Mouse (Mus musculus) neural tube, embryonic 12.5 days (tissue): ENCODE data around the gene Recql5. TPM values are rescaled to one million over a fixed set of nuclear protein-coding genes. Genes with fewer than 3 reads are reported as not detected.

Experiments
- ATAC-seq: fragments of 200-750 bp; cut with Nextera tagmentation; 2 replicates; pipeline ENCODE4 v1.8.0; 2017; ENCODE audit warnings: low read depth, mild to moderate bottlenecking, moderate TSS enrichment, moderate library complexity; ENCODE audit not compliant: low FRiP score
- H3K27ac ChIP-seq: fragments of 300-500 bp; sonication (generic); 2 replicates; pipeline ENCODE4 v1.5.1; 2016
- H3K27me3 ChIP-seq: fragments of 300-500 bp; sonication (generic); replicated peaks from 2 replicates; pipeline ENCODE4 v1.6.1; 2016; ENCODE audit warnings: mild to moderate bottlenecking
- H3K36me3 ChIP-seq: fragments of 300-500 bp; sonication (generic); 2 replicates; pipeline ENCODE4 v1.6.1; 2016; ENCODE audit warnings: mild to moderate bottlenecking
- H3K4me1 ChIP-seq: fragments of 300-500 bp; sonication (generic); 2 replicates; pipeline ENCODE4 v1.6.1; 2016
- H3K4me2 ChIP-seq: fragments of 300-500 bp; sonication (generic); replicated peaks from 2 replicates; pipeline ENCODE4 v1.6.1; 2016; ENCODE audit warnings: mild to moderate bottlenecking
- H3K4me3 ChIP-seq: fragments of 300-500 bp; sonication (generic); 2 replicates; pipeline ENCODE4 v1.5.1; 2016
- H3K9ac ChIP-seq: fragments of 300-500 bp; sonication (generic); 2 replicates; pipeline ENCODE4 v1.6.1; 2016; ENCODE audit warnings: mild to moderate bottlenecking
- H3K9me3 ChIP-seq: fragments of 300-500 bp; sonication (generic); 2 replicates; pipeline ENCODE4 v1.6.1; 2016; ENCODE audit warnings: mild to moderate bottlenecking
- WGBS: fragments of 180-500 bp; shearing (Covaris S2); methylation state at CpG from one replicate; pipeline ENCODE4 v1.1.7; 2016; 5-methylcytosine and 5-hydroxymethylcytosine counted together
- polyA plus RNA-seq: library from polyadenylated mRNA; unstranded; fragments of >200 nt; fragmentation: Nextera tagmentation; extraction: Ambion mirVana; gene quantifications from 2 replicates; pipeline ENCODE4 v1.2.1, GENCODE M21; 2016

The Recql5 gene
- polyA plus RNA-seq, 1 experiment from 2014 or later: 30.2 TPM

DNA sequence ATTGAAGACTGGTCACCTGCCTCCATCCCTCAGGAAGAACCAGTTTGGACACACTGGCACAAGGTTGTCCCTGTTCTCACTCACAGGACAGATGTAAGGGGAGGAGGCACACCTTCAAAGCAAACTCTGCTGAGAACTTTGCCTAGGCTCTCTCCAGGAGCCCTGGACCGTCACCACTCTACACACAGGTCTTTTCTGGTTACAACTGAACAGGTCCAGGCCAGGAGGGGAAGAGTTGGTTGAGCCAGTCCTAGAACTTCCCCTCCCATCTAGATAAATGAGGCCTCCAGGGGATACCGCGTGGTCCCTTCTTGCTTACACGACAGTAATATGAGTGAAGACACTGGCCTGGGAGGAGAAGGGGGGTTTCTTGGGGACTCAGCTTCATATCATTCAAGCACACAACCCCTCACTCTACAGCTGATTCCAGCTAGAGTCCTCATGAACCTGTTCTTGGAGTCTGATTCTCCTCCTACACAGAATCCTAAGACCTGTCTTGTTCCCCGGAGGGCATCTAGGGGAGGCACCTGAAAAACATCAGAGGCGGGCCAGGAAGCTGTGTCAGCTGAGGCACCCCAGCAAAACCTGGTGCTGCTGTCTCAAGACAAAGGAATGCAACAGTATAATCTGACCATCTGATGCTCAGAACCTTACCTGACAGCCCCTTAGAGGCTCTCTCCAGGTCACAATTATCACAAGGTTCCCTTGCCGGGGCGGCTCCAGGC lies 28.9 kb downstream of the Recql5 start:
- Histone ChIP-seq H3K9me3 (no peaks in the 10 kb centered on the region), H3K4me1 (peaks cover 18% of the 10 kb centered on the region), H3K36me3 (peaks cover 8% of the 10 kb centered on the region), H3K9ac (no peak overlapping the region), H3K4me2 (no peak overlapping the region), H3K27me3 (no peaks in the 10 kb centered on the region), H3K4me3 (no peak overlapping the region), H3K27ac (no peak overlapping the region)
- ATAC-seq: no peak
- WGBS: 85% methylated on average over 8 of the region's 8 CpGs

DNA sequence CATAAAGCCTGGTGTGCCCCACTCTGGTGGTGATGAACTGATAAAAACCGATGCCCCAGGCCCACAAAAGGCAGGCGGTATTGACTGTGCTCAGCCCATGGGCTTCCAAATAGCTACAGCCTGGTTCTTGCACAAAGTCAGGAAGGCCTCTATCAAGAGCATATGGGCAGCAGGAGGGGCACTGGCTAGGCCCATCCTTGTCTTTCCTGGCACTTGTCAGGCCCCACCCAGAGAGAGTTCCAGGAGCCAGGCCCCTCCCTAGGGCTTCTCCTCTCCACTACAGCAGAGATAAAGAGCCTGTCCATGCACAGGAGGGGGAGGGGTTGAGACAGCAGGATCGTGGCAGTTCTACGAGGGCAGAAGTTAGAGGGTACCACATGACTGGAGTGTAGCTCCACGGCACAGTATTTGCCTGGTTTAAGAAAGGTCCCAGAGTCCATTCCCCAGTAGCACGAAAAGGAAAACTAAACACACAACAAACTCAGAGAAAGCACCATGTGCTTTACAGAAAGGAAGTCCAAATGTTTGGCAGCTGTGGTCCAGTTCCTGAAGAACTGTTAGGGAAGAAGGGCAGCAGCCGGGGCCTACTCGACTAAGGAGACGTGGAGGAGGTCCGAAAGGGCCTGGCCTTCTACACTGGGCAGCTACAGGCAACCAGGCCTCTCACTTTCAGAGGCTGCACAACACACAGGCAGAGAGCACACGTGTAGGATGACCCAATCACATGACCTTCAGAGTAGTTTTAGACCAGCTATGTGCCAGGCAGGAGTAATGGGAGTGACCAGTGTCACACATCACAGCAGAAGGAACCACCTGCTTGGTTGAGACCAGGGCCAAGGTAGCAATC lies 29.7 kb downstream of the Recql5 start:
- Histone ChIP-seq H3K4me3 (no peak overlapping the region), H3K9me3 (no peaks in the 10 kb centered on the region), H3K4me2 (no peak overlapping the region), H3K27ac (no peak overlapping the region), H3K4me1 (peaks cover 18% of the 10 kb centered on the region), H3K27me3 (no peaks in the 10 kb centered on the region), H3K9ac (no peak overlapping the region), H3K36me3 (peaks cover 5% of the 10 kb centered on the region)
- 81% methylated on average over 11 of the region's 11 CpGs for WGBS
- no peak for ATAC-seq

DNA sequence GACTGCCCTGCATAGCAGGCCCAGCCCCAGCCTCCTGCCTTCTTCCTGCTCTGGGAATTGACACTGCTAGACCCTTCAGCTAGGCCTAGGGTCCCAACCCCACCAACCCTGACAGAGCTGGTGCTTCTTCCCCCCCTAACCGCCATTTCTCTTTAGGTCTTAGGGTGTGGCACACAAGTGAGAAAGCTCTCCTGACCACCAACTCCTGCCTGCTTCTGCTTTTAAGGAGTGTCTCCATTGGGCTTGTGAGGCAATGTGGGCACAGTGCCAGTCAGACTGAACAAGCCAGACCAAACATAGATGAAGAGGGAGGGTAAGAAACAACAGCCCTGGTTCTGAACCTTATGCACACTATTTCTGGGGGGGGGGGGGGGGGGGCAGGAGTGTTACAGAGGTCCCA lies 30.4 kb downstream of the Recql5 start:
- Histone ChIP-seq H3K4me2 (no peak overlapping the region), H3K9me3 (no peaks in the 10 kb centered on the region), H3K9ac (no peak overlapping the region), H3K36me3 (no peaks in the 10 kb centered on the region; the same call in 1 of the 2 replicates), H3K27ac (no peak overlapping the region), H3K4me3 (no peak overlapping the region), H3K4me1 (peaks cover 18% of the 10 kb centered on the region), H3K27me3 (no peaks in the 10 kb centered on the region)
- no peak for ATAC-seq
- WGBS: 73% methylated on average over 1 of the region's 1 CpGs

DNA sequence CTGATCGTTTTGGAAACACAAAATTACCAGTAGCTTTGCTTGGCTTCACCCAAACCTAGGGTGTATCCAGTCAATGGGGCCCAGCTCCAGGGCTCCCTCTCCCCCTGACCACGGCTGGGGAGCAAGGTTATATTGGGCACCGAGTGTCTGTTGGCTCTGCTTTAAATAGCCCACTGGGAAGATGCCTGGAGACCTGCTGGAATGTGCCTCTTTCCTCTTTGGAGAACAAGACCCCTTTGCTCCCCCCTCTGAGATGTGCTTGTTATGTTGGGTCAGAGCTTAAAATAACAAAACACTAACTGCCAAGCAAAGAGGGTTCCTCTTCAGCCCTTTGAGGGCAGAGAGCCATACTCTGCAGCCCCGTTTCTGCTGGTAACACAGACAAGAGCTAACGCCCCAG lies 31.1 kb downstream of the Recql5 start:
- ATAC-seq: no peak
- H3K4me2 ChIP-seq: no peak overlapping the region
- peaks cover 18% of the 10 kb centered on the region for H3K4me1 ChIP-seq
- no peak overlapping the region for H3K27ac ChIP-seq
- H3K4me3 ChIP-seq: no peak overlapping the region
- 86% methylated on average over 5 of the region's 5 CpGs for WGBS
- peaks cover under 1% of the 10 kb centered on the region; the same call in 1 of the 2 replicates for H3K36me3 ChIP-seq
- no peaks in the 10 kb centered on the region for H3K9me3 ChIP-seq
- H3K27me3 ChIP-seq: no peaks in the 10 kb centered on the region
- H3K9ac ChIP-seq: no peak overlapping the region

DNA sequence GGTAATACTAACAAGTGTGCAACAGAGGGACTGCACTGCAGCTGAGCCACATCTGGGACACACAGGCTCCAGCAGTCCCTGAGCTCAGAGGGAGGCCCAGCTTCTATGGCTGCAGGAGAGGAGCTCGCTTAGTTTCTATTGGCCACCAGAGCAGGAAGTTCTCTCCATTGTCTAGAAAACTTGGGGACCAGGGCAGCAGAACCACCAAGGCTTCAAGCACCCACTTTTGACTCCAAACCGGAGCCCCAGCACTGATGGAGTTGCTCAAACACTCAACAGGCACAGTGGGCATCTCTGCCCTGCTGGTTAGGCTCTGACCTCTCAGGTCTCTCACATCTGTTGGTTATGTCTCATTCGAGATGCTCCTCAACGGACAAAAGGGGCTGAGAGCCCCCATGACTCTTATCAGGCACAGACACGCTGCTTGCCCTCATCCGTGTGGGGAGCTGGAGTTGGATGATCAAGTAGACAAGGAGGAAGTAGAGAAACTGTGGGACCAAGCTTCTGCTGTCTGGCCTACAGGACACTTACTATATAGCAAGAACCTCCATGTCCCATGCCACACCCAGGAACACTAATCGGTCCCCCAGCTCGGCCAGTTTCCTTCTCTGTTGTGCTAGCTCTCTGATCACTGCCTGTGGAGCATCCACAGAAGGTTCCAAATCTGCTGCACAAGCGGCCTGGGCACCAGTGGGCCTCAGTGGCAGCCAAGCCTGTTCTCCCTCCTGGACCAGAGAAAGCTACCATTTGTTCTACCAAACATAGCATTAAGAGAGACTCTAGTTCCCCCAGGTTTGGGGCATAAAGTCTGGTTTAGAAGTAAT lies 31.7 kb downstream of the Recql5 start:
- peaks cover 18% of the 10 kb centered on the region for H3K4me1 ChIP-seq
- peaks cover 6% of the 10 kb centered on the region for H3K36me3 ChIP-seq
- no peak overlapping the region for H3K27ac ChIP-seq
- H3K9me3 ChIP-seq: no peaks in the 10 kb centered on the region
- ATAC-seq: no peak
- no peak overlapping the region for H3K4me3 ChIP-seq
- H3K4me2 ChIP-seq: no peak overlapping the region
- 85% methylated on average over 9 of the region's 9 CpGs for WGBS
- no peaks in the 10 kb centered on the region for H3K27me3 ChIP-seq
- H3K9ac ChIP-seq: no peak overlapping the region

DNA sequence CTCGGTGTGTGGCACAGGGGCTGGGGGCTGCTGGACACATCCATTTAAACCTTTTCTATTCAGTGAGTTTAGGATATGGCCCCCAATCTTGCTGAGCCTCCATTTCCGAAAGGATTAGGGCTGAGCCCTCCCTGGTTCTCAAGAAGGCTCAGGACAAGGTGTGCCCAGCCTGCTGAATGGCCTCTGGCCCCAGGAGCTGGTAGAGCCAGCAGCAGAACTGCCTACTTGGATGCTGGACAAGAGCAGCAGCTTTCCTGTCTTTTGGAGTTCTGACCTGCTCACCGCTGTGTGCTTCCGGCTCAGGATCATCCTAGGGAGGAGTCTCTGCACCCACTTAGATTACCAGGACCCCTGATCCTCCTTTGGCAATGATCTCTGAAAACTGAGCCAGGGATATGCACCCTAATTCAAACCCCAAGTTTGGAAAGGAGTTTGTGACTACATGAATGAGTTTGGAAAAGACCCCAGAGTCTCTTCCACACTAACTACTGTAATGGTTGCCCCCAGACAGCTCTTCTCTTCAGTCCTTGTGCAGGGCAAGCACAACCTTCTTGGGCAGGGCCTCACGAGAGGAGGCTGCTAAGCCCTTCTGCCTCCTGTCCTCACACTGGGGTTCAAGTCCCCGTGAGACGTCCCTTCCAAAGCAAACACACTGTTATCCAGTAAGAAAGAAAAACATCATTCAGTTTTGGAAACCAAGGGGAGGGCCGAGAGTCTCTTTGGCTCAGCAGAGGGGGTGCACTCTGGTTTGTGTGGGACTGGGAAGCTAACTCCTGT lies 32.5 kb downstream of the Recql5 start:
- Histone ChIP-seq H3K9ac (no peak overlapping the region), H3K4me3 (no peak overlapping the region), H3K36me3 (peaks cover 10% of the 10 kb centered on the region; the same call in 1 of the 2 replicates), H3K27me3 (no peaks in the 10 kb centered on the region), H3K27ac (no peak overlapping the region), H3K9me3 (no peaks in the 10 kb centered on the region), H3K4me2 (0 out of 2 replicates have a peak overlapping the region, but pooled peaks have one; percentile 27), H3K4me1 (peaks cover 18% of the 10 kb centered on the region)
- WGBS: 79% methylated on average over 8 of the region's 8 CpGs
- no peak for ATAC-seq

DNA sequence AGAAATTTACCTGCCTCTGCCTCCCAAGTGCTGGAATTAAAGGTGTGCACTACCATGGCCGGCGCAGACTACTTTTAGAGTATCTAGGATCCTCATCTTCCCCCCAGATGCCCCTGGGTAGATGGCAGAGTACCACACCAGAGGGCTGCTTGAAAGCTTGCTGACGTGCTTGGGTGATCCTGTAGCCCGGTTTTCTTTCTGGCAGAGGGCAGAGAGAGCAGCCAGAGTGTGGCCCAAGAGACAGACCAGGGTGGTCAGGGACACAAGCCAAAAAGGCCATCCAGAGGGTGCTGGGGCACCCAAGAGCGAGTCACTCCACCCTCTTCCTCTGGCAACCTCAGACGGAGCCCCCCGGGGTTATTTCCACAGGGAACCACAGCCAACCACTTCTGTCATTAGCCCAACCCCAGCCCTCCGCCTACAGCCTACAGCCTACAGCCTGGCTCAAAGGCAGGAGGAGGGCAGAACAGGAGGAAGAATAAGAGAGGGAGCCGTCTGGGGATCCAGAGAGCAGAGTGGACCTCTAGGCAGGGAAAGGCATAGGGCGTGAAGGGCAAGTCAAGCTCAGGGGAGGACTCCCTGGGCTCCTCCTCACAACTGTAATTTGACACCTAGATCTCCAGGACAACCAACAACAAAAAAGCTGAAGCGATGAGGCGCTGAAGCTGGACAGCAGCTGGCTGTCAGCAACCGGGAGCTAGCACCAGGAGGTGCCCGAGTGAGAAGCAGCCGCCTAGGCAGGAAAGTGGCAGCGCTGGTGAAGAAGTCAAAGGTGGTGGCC lies 33.6 kb downstream of the Recql5 start, which contains the start of gene Smim5:
Gene Smim5 (plus strand): TSS at position 481 of the 781 bp plus-strand sequence.
- H3K4me3 ChIP-seq: no peak within 1 kb of the TSS
- no peak for ATAC-seq
- WGBS: 34% methylated on average over 16 of the region's 16 CpGs
- no peak within 1 kb of the TSS; the same call in 1 of the 2 replicates for H3K27ac ChIP-seq
- H3K9me3 ChIP-seq: no peaks in the 10 kb centered on the region
- peaks cover 20% of the 10 kb centered on the region for H3K36me3 ChIP-seq
- peaks cover 18% of the 10 kb centered on the region for H3K4me1 ChIP-seq
- H3K9ac ChIP-seq: no peak within 1 kb of the TSS
- H3K27me3 ChIP-seq: no peaks in the 10 kb centered on the region
- 0 out of 2 replicates have a peak within 1 kb of the TSS, but pooled peaks have one; percentile 27 for H3K4me2 ChIP-seq

DNA sequence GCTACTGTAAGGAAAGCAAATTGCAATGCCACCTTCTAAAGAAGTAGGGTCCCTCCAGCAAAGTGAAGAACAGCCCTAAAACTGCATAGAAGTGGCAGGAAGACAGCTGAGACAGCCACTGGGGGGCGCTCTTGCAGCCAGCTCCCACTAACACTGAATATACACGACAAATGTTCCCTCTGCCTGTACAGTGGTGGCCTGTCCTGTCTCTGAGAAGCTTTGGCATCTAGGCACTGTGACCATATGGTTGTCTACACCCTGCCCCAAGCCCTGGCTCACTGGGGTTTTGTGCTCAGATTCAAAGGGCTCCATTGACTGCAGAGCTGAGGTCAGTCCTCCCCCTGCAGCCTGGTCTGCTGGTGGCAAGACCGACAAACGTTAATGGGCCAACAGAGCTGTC lies 34.4 kb downstream of the Recql5 start:
- Histone ChIP-seq H3K27me3 (no peaks in the 10 kb centered on the region), H3K4me3 (no peak overlapping the region), H3K36me3 (peaks cover 28% of the 10 kb centered on the region), H3K9ac (no peak overlapping the region), H3K4me2 (no peak overlapping the region), H3K9me3 (no peaks in the 10 kb centered on the region), H3K27ac (no peak overlapping the region), H3K4me1 (peaks cover 18% of the 10 kb centered on the region)
- no peak for ATAC-seq
- 17% methylated on average over 4 of the region's 4 CpGs for WGBS

DNA sequence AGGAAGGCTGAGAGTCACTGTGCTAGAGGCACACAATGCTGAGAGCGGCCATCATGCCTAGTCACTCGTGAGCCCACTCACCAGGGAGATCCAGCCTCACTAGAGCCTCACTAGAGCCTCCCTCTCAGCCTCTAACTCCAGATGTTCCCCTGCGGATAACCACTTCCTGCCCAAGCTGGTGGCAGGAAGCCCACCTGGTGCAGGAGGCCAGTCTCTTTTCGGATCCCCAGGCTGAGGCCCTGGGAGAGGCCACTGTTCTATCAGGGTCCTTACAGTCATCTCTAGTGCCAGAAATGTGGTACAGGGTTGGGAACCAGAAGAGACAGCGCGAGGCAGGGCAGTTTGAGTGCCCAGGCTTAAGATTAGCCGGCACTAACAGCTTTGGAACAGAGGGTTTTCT lies 34.8 kb downstream of the Recql5 start:
- Histone ChIP-seq H3K9ac (no peak overlapping the region), H3K4me1 (peaks cover 18% of the 10 kb centered on the region), H3K4me3 (no peak overlapping the region), H3K36me3 (peaks cover 32% of the 10 kb centered on the region), H3K9me3 (no peaks in the 10 kb centered on the region), H3K27me3 (no peaks in the 10 kb centered on the region), H3K4me2 (no peak overlapping the region), H3K27ac (no peak overlapping the region)
- ATAC-seq: no peak
- 89% methylated on average over 7 of the region's 7 CpGs for WGBS

DNA sequence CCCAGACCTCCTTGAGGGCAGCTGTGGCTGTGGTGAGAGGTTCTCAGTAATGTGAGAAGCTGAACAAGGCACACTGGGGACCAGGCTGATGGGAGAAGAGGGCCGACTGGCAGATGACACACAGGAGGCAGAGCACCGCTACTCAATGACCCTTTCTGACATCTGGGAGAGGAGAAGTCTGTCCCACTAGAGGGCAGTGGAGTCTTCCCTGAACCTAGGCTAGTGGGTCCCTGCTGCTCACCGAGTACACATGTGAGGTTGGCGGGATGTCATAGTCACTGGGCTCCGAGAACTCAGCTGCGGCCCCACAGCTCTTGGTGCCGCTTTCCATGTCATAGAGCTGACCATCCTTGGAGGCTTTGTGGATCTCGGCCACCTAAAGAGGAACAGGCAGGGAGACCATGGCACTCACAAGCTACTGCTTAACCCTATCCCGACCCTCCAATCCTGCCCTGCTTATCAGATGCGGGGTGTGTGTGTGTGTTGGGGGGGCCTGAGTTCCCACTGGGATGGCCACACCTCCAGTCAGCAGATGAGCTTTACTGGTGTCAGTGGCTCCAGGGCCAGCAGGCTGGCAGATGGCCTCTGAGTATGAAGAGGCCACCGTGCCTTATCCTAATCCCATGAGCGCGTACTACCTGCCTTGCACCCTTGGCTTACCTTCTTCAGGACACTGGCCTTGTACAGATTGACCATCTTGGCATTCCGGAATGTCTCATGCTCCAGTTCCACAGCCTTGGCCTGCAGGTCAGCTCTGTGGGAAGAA lies 38.3 kb downstream of the Recql5 start:
- 76% methylated on average over 14 of the region's 14 CpGs for WGBS
- Histone ChIP-seq H3K4me3 (no peak overlapping the region), H3K9ac (no peak overlapping the region), H3K36me3 (peaks cover 45% of the 10 kb centered on the region), H3K27ac (no peak overlapping the region), H3K4me2 (no peak overlapping the region), H3K4me1 (peaks cover 4% of the 10 kb centered on the region), H3K27me3 (no peaks in the 10 kb centered on the region), H3K9me3 (no peaks in the 10 kb centered on the region)
- ATAC-seq: no peak
